Mouse (Mus musculus) forebrain, embryonic 14.5 days (tissue): Measurements from ENCODE around the gene Stxbp2. TPM values are rescaled to one million over a fixed set of nuclear protein-coding genes. Genes with fewer than 3 reads are reported as not detected.
A peak's percentile ranks its signal among the peaks of the same experiment; 100 is the strongest.
"Not testable (repeated sequence)": the region's sequence is repeated elsewhere in the genome, so short reads cannot be mapped to it uniquely, and the experiment has no call there.

ENCODE experiments used
- ATAC-seq: fragments of 200-750 bp; cut with Nextera tagmentation; 2 replicates; pipeline ENCODE4 v1.8.0; 2017; ENCODE audit warnings: mild to moderate bottlenecking, moderate library complexity
- DNase-seq: peaks from one replicate; pipeline ENCODE4 v3.0.0-alpha.2; 2015; ENCODE audit warnings: low spot score
- H3K27ac ChIP-seq: fragments of 300-500 bp; sonication (generic); 2 replicates; pipeline ENCODE4 v1.5.1; 2014; ENCODE audit warnings: low read depth, mild to moderate bottlenecking, control low read depth, low read length, moderate library complexity
- H3K27me3 ChIP-seq: fragments of 300-500 bp; sonication (generic); replicated peaks from 2 replicates; pipeline ENCODE4 v1.6.1; 2014; ENCODE audit warnings: low read length, control low read depth, mixed read lengths; ENCODE audit not compliant: control insufficient read depth, insufficient read depth
- H3K36me3 ChIP-seq: fragments of 300-500 bp; sonication (generic); 2 replicates; pipeline ENCODE4 v1.6.1; 2014; ENCODE audit warnings: low read length, control low read depth; ENCODE audit not compliant: control insufficient read depth, insufficient read depth
- H3K4me1 ChIP-seq: fragments of 300-500 bp; sonication (generic); 2 replicates; pipeline ENCODE4 v1.6.1; 2014; ENCODE audit warnings: antibody characterized with exemption, low read length, control low read depth; ENCODE audit not compliant: control insufficient read depth, insufficient read depth
- H3K4me2 ChIP-seq: fragments of 300-500 bp; sonication (generic); 2 replicates; pipeline ENCODE4 v1.6.1; 2014; ENCODE audit warnings: mild to moderate bottlenecking, control low read depth, low read length
- H3K4me3 ChIP-seq: fragments of 300-500 bp; sonication (generic); 2 replicates; pipeline ENCODE4 v1.5.1; 2014; ENCODE audit warnings: low read depth, low read length, control low read depth
- H3K9ac ChIP-seq: fragments of 300-500 bp; sonication (generic); 2 replicates; pipeline ENCODE4 v1.6.1; 2014; ENCODE audit warnings: mild to moderate bottlenecking, low read length, control low read depth, moderate library complexity
- H3K9me3 ChIP-seq: fragments of 300-500 bp; sonication (generic); replicated peaks from 2 replicates; pipeline ENCODE4 v1.6.1; 2016; ENCODE audit warnings: low read length, control low read depth, mixed read lengths; ENCODE audit not compliant: control insufficient read depth
- whole genome bisulfite sequencing: fragments of 180-500 bp; shearing (Covaris S2); extraction: QIAGEN DNeasy Blood & Tissue Kit; methylation state at CpG from one replicate; pipeline ENCODE4 v1.1.7; 2014; 5-methylcytosine and 5-hydroxymethylcytosine counted together
- polyA plus RNA-seq: library from polyadenylated mRNA; unstranded; fragments of >200 nt; fragmentation: Nextera tagmentation; extraction: Ambion mirVana; gene quantifications from 2 replicates; pipeline ENCODE4 v1.2.1, GENCODE M21; 2014

Gene Stxbp2
- polyA plus RNA-seq = 32.4 and 40.1 TPM in 2 replicates

DNA sequence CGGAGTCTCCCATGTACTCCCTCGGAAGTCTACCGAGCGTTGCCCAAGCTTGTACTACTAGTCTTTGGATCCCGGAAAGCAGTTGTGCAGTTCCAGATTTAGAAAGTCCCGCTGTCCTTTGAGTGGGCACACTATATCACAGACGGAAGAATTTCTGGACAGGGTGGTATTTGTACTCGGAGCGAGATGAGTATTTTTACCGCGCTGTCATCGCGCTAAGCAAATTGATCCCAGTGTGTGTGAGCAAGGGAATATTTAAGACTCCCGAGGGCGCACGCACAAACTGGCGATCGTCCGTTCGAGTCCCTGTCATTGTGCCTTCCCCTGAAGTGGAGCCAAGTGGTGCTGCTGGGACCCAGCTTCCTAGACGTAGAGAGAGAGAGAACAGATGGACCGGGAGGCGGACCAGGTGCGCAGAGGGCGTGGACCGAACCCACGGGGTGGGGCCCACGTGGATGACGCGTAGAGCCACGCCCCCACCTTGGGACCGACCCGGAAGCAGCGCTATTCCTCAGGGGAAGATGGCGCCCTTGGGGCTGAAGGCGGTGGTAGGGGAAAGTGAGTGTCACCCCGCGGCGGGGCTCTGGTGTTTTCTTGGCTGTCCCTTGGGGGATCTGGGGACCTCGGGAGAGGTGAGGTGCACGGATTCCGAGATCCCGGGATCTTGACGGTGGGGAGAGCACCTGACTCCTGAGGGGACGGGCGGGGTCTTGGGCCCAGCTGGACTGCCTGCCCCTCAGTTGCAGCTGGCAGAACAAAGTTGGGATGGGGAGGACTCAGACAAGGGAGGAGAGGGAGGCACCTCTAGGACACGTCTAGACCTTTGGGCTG is at the start of gene Stxbp2:
TSS of gene Stxbp2 (plus strand) at position 309 of the 831 bp plus-strand sequence.
- Histone ChIP-seq H3K4me3 (peak within 1 kb of the TSS; percentile 44), H3K27me3 (no peaks in the 10 kb centered on the region), H3K27ac (no peak within 1 kb of the TSS), H3K4me2 (peak within 1 kb of the TSS; percentile 68), H3K9me3 (no peaks in the 10 kb centered on the region), H3K36me3 (0 out of 2 replicates have a peak, but pooled peaks cover 5% of the 10 kb centered on the region), H3K9ac (peak within 1 kb of the TSS; percentile 56), H3K4me1 (peaks cover 3% of the 10 kb centered on the region; the same call in 1 of the 2 replicates)
- ATAC-seq (peak; percentile 89), DNase-seq (peak; percentile 75)
- 5% methylated on average over 47 of the region's 47 CpGs for WGBS

DNA sequence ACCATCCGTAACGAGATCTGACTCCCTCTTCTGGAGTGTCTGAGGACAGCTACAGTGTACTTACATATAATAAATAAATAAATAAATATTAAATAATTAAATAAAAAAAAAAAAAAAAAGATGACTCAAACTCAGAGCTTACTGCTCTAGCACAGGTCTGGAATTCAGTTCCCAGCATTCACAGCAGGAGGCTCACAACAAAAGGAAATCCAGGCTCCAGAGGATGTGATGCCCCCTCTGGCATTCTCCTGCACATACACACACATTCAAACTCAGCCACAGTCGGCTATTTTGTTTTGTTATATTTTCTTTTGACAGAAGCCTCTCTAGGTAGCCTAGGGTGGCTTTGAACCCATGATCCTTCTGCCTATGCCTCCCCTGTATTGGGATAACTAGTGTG is 48.8 kb upstream of the Stxbp2 start:
- not testable (repeated sequence) for H3K9me3 ChIP-seq, H3K4me3 ChIP-seq, DNase-seq, H3K4me2 ChIP-seq, H3K4me1 ChIP-seq, H3K27ac ChIP-seq, H3K27me3 ChIP-seq, H3K9ac ChIP-seq, ATAC-seq, H3K36me3 ChIP-seq
- 75% methylated on average over 1 of the region's 3 CpGs for WGBS

- 91% methylated on average over 2 of the region's 2 CpGs for WGBS
- Histone ChIP-seq H3K4me1 (no peaks in the 10 kb centered on the region), H3K27ac (no peak overlapping the region), H3K36me3 (no peaks in the 10 kb centered on the region), H3K9ac (no peak overlapping the region), H3K4me2 (no peak overlapping the region), H3K9me3 (no peaks in the 10 kb centered on the region), H3K4me3 (no peak overlapping the region), H3K27me3 (no peaks in the 10 kb centered on the region)
- DNase-seq (no peak), ATAC-seq (no peak)
These were observed 44.3 kb upstream of the Stxbp2 start for GRCm38 (mm10) chr8:3586452-3586851.

- WGBS = 0% methylated on average over 1 of the region's 7 CpGs
- peak within 1 kb of the TSS; percentile 87 for H3K9ac ChIP-seq
- H3K4me3 ChIP-seq = peak within 1 kb of the TSS; percentile 90
- DNase-seq (no peak), ATAC-seq (no peak)
- peak within 1 kb of the TSS; percentile 80 for H3K4me2 ChIP-seq
- peak within 1 kb of the TSS; percentile 80 for H3K27ac ChIP-seq
- H3K4me1 ChIP-seq = no peaks in the 10 kb centered on the region
- no peaks in the 10 kb centered on the region for H3K9me3 ChIP-seq
- H3K27me3 ChIP-seq = no peaks in the 10 kb centered on the region
- no peaks in the 10 kb centered on the region for H3K36me3 ChIP-seq
These were observed 43.8 kb upstream of the Stxbp2 start, which contains the start of gene Camsap3 for GRCm38 (mm10) chr8:3586993-3587390. Gene Camsap3, plus strand, starts transcription at chr8:3587293.

DNA sequence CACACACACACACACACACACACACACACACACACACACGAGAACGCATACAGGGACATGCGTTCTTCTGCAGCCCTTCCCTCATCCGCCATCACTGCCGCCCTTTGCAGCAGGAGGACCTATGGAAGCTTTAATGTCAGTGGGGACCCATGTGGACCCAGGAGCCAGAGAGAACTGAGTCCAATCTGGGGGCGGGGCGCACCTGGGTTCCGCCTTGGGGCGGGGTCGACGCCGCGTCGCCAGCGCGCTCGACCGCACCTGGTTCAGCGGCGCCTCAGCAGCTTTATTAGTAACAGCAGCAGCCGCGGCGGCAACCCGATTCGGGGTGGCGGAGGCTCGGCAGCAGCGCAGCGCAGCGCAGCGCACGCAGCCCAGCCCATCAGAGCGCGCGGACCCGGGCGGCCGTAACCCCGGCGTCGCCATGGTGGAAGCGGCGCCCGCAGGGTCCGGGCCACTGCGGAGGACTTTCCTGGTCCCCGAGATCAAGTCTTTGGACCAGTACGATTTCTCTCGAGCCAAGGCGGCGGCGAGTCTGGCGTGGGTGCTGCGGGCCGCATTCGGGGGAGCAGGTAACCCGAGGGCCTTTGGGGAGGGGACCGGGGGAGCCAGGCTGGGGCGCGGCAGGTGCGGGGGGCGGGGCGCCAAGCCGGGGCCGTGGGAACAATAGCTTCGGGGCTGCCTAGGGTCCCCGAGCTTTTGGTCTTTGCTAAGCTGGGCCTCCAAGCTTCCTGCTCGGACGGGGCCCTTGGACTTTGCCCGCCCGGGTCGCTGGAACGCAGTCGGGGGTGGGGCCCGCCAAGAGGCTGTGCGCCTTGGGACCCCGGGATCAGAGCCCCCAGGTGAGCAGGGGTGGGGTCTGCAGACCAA is 43.1 kb upstream of the Stxbp2 start:
- WGBS = under 1% methylated on average over 74 of the region's 77 CpGs

GRCm38 (mm10) chr8:3588258-3588633 is 42.5 kb upstream of the Stxbp2 start:
- H3K9me3 ChIP-seq = no peaks in the 10 kb centered on the region
- H3K4me3 ChIP-seq = peak overlapping the region; percentile 90
- peak overlapping the region; percentile 87 for H3K9ac ChIP-seq
- ATAC-seq (peak; percentile 69), DNase-seq (peak; percentile 32)
- H3K27ac ChIP-seq = peak overlapping the region; percentile 80
- no peaks in the 10 kb centered on the region for H3K4me1 ChIP-seq
- WGBS = under 1% methylated on average over 11 of the region's 11 CpGs
- H3K4me2 ChIP-seq = peak overlapping the region; percentile 80
- no peaks in the 10 kb centered on the region for H3K36me3 ChIP-seq
- H3K27me3 ChIP-seq = no peaks in the 10 kb centered on the region

More for the DNA sequence above, 43.1 kb upstream of the Stxbp2 start:
- H3K4me3 ChIP-seq = peak overlapping the region; percentile 90
- no peaks in the 10 kb centered on the region for H3K36me3 ChIP-seq
- no peaks in the 10 kb centered on the region for H3K4me1 ChIP-seq
- no peaks in the 10 kb centered on the region for H3K27me3 ChIP-seq
- H3K9ac ChIP-seq = peak overlapping the region; percentile 87
- peak overlapping the region; percentile 80 for H3K27ac ChIP-seq
- peak; percentile 76 for DNase-seq
- no peaks in the 10 kb centered on the region for H3K9me3 ChIP-seq
- peak overlapping the region; percentile 80 for H3K4me2 ChIP-seq
- peak; percentile 86 for ATAC-seq

GRCm38 (mm10) chr8:3593470-3593869 is 37.3 kb upstream of the Stxbp2 start:
- WGBS = 69% methylated on average over 3 of the region's 3 CpGs
- Histone ChIP-seq H3K27ac (no peak overlapping the region), H3K36me3 (peaks cover 4% of the 10 kb centered on the region; the same call in 1 of the 2 replicates), H3K4me3 (no peak overlapping the region), H3K27me3 (no peaks in the 10 kb centered on the region), H3K4me1 (no peaks in the 10 kb centered on the region), H3K9me3 (no peaks in the 10 kb centered on the region), H3K4me2 (no peak overlapping the region), H3K9ac (no peak overlapping the region)
- DNase-seq (no peak), ATAC-seq (no peak)

GRCm38 (mm10) chr8:3594466-3594865 is 36.3 kb upstream of the Stxbp2 start:
- Histone ChIP-seq H3K9me3 (no peaks in the 10 kb centered on the region), H3K36me3 (peaks cover 14% of the 10 kb centered on the region), H3K4me1 (no peaks in the 10 kb centered on the region), H3K27ac (no peak overlapping the region), H3K4me2 (no peak overlapping the region), H3K9ac (no peak overlapping the region), H3K27me3 (no peaks in the 10 kb centered on the region), H3K4me3 (no peak overlapping the region)
- ATAC-seq (no peak), DNase-seq (no peak)
- 97% methylated on average over 2 of the region's 2 CpGs for WGBS
